Mouse (Mus musculus) bone marrow, adult 2 months (tissue): ENCODE measurements around the gene Mcpt4. TPM values are rescaled to one million over a fixed set of nuclear protein-coding genes. Genes with fewer than 3 reads are reported as not detected.

ENCODE experiments used
- H3K27ac ChIP-seq: fragments of 200-500 bp; 2 replicates; pipeline ENCODE4 v1.5.1; 2012; ENCODE audit warnings: low read depth, mild to moderate bottlenecking, control low read depth, inconsistent platforms, low read length; ENCODE audit not compliant: control insufficient read depth, poor library complexity, insufficient read depth
- H3K4me1 ChIP-seq: fragments of 200-500 bp; 2 replicates; pipeline ENCODE4 v1.6.1; 2011; ENCODE audit warnings: low read length; ENCODE audit not compliant: control insufficient read depth, insufficient read depth
- H3K4me3 ChIP-seq: fragments of 200-500 bp; replicated peaks from 2 replicates; pipeline ENCODE3; 2011; ENCODE audit warnings: mild to moderate bottlenecking, low read depth, low read length, control low read depth; ENCODE audit not compliant: control insufficient read depth
- CTCF ChIP-seq: fragments of 200-500 bp; IDR thresholded peaks from 2 replicates; pipeline ENCODE4 v1.5.1; 2011; ENCODE audit warnings: low read length, control low read depth; ENCODE audit not compliant: control insufficient read depth, insufficient read depth
- POLR2A ChIP-seq: fragments of 200-500 bp; IDR thresholded peaks from 2 replicates; pipeline ENCODE4 v1.6.1; 2011; ENCODE audit warnings: low read depth, mild to moderate bottlenecking, control low read depth, low read length, borderline replicate concordance; ENCODE audit not compliant: control insufficient read depth
- WGBS: fragments of 180-500 bp; shearing (Covaris S2); methylation state at CpG from one replicate; pipeline ENCODE4 v1.1.7; 2018; 5-methylcytosine and 5-hydroxymethylcytosine counted together
- polyA plus RNA-seq: library from polyadenylated mRNA; stranded (reverse); fragments of >200 nt; gene quantifications from 2 replicates; pipeline ENCODE4 v1.2.4, GENCODE M21; 2011; ENCODE audit warnings: low replicate concordance; ENCODE audit not compliant: missing spikeins, insufficient read depth, insufficient read length

The Mcpt4 gene
- polyA plus RNA-seq, 1 experiment, result not detected

- H3K4me3 ChIP-seq, result no peak overlapping the region
- no peak overlapping the region for H3K27ac ChIP-seq
- TF ChIP-seq POLR2A (no peak), CTCF (no peak)
- WGBS, result 46% methylated on average over 2 of the region's 2 CpGs
- no peaks in the 10 kb centered on the region for H3K4me1 ChIP-seq
Measured at GRCm38 (mm10) chr14:56013924-56014323, 48.2 kb downstream of the Mcpt4 start.

- TF ChIP-seq POLR2A (no peak), CTCF (no peak)
- Histone ChIP-seq H3K27ac (no peak overlapping the region), H3K4me3 (no peak overlapping the region), H3K4me1 (no peaks in the 10 kb centered on the region)
- 77% methylated on average over 3 of the region's 3 CpGs for WGBS
Measured at GRCm38 (mm10) chr14:56013147-56013546, 49.0 kb downstream of the Mcpt4 start.

Other genes starting within 250 kb of the Mcpt4 start
- gene Nfatc4, start 239.2 kb downstream of the Mcpt4 start, polyA plus RNA-seq, result 4.0 and 5.6 TPM in 2 replicates
- gene Nynrin, start 208.3 kb downstream of the Mcpt4 start, polyA plus RNA-seq, result 0.93 and 1.3 TPM in 2 replicates
- gene Cbln3, start 177.9 kb downstream of the Mcpt4 start, polyA plus RNA-seq, result not detected in 2 replicates
- gene Khnyn, start 177.4 kb downstream of the Mcpt4 start, polyA plus RNA-seq, result 12.6 and 28.3 TPM in 2 replicates
- gene Sdr39u1, start 162.0 kb downstream of the Mcpt4 start, polyA plus RNA-seq, result 3.0 and 3.1 TPM in 2 replicates
- not detected in 2 replicates for gene Cma1, start 117.6 kb downstream of the Mcpt4 start, polyA plus RNA-seq
- not detected in 2 replicates for gene Cma2, start 111.3 kb downstream of the Mcpt4 start, polyA plus RNA-seq
- not detected in 2 replicates for gene Mcpt1, start 44.3 kb downstream of the Mcpt4 start, polyA plus RNA-seq
- not detected in 2 replicates for gene Mcpt9, start 31.8 kb downstream of the Mcpt4 start, polyA plus RNA-seq
- not detected in 2 replicates for gene Mcpt2, start 20.3 kb downstream of the Mcpt4 start, polyA plus RNA-seq
- gene Mcpt8, start 23.0 kb upstream of the Mcpt4 start, polyA plus RNA-seq, result 15.4 and 51.6 TPM in 2 replicates
- 26.7 and 86.1 TPM in 2 replicates for gene Ctsg, start 40.3 kb upstream of the Mcpt4 start, polyA plus RNA-seq
- not detected in 2 replicates for gene Gzme, start 58.3 kb upstream of the Mcpt4 start, polyA plus RNA-seq
- gene Gzmd, start 70.3 kb upstream of the Mcpt4 start, polyA plus RNA-seq, result not detected in 2 replicates
- gene Gzmg, start 97.3 kb upstream of the Mcpt4 start, polyA plus RNA-seq, result not detected in 2 replicates
- not detected in 2 replicates for gene Gzmn, start 112.3 kb upstream of the Mcpt4 start, polyA plus RNA-seq
- not detected in 2 replicates for gene Gzmf, start 149.1 kb upstream of the Mcpt4 start, polyA plus RNA-seq
- not detected in 2 replicates for gene Gzmc, start 172.3 kb upstream of the Mcpt4 start, polyA plus RNA-seq
- not detected in 2 replicates for gene Gzmb, start 199.9 kb upstream of the Mcpt4 start, polyA plus RNA-seq